8 mouse cellular contexts compared by ENCODE assay signal in the genomic region with DNA sequence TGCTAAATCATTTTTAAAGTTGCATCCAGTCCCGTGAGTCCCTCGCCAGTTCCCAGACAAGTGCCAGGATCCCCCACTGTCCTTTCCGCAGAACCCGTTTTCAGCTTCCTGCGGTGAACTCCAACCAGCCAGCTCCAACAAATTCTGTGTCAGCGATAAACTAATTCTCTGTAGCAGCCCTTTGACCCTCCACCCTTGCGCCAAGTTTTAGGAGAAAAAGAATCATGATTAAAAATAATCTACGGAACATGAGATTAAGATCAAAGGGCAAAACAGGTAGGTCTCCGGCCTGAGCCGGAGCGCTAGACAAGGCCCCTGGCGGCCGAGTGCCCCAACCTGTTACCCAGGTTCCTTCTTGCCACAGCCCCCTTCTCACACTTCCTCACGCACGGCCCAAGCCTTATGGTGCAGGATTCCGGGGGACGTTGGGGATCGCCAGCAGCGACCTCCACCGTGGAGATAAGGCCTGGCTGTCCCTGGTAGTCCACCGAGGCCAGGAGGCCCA. TPM values are rescaled to one million over a fixed set of nuclear protein-coding genes. Genes with fewer than 3 reads are reported as not detected.
A peak's percentile ranks its signal among the peaks of the same experiment; 100 is the strongest.
DNase-seq lines count a peak whose midpoint lies in the region; ATAC-seq and TF ChIP-seq lines count a peak whose summit lies in the region.

No protein-coding gene starts in this region.

- H3K36me3 ChIP-seq in heart, embryonic 12.5 days, result peaks cover 27% of the 10 kb centered on the region
- H3K36me3 ChIP-seq in MEL (ENCODE audit: control insufficient read depth in 1 of 2, insufficient read depth in 2 of 2, low read length in 2 of 2), result peaks cover 4 to 32% of the 10 kb centered on the region in 2 experiments; a peak in 3 of 4 replicates
- peaks cover 26% of the 10 kb centered on the region for H3K36me3 ChIP-seq in embryonic facial prominence, embryonic 14.5 days (ENCODE audit: control insufficient read depth, insufficient read depth, low read length)
- peaks cover 15% of the 10 kb centered on the region for H3K36me3 ChIP-seq in hindbrain, embryonic 15.5 days
- H3K36me3 ChIP-seq in liver, embryonic 16.5 days (ENCODE audit: control insufficient read depth, insufficient read depth), result peaks cover 22% of the 10 kb centered on the region
- peaks cover 9% of the 10 kb centered on the region; the same call in 1 of the 2 replicates for H3K36me3 ChIP-seq in stomach, embryonic 16.5 days (ENCODE audit: control insufficient read depth, insufficient read depth, low read length)

- no peak for TF ChIP-seq CTCF in MEL (IDR thresholded peaks at IDR 0.05 in 2 of 3, conservative IDR thresholded peaks at IDR 0.05 in 1 of 3; ENCODE audit: control insufficient read depth in 1 of 3, insufficient read depth in 1 of 3, low read depth in 2 of 3, low read length in 3 of 3, poor library complexity in 1 of 3, severe bottlenecking in 1 of 3)

- H3K27me3 ChIP-seq in heart, embryonic 12.5 days (replicated peaks), result no peaks in the 10 kb centered on the region
- no peaks in the 10 kb centered on the region for H3K27me3 ChIP-seq in MEL (ENCODE audit: control insufficient read depth in 1 of 2, insufficient read depth in 2 of 2, low read length in 2 of 2)
- H3K27me3 ChIP-seq in embryonic facial prominence, embryonic 14.5 days (replicated peaks; ENCODE audit: control insufficient read depth, insufficient read depth, low read length), result no peaks in the 10 kb centered on the region
- no peaks in the 10 kb centered on the region for H3K27me3 ChIP-seq in hindbrain, embryonic 15.5 days
- H3K27me3 ChIP-seq in liver, embryonic 16.5 days (ENCODE audit: control insufficient read depth, insufficient read depth, low read depth, low read length), result no peaks in the 10 kb centered on the region
- no peaks in the 10 kb centered on the region for H3K27me3 ChIP-seq in stomach, embryonic 16.5 days (ENCODE audit: control insufficient read depth, insufficient read depth, low read length)

- peaks cover 30% of the 10 kb centered on the region for H3K4me1 ChIP-seq in heart, embryonic 12.5 days (replicated peaks)
- H3K4me1 ChIP-seq in MEL (ENCODE audit: control insufficient read depth in 1 of 2, insufficient read depth in 2 of 2, low read length in 2 of 2), result peaks cover 0 to 14% of the 10 kb centered on the region in 2 experiments; a peak in 3 of 4 replicates
- H3K4me1 ChIP-seq in embryonic facial prominence, embryonic 14.5 days (ENCODE audit: control insufficient read depth, insufficient read depth, low read length), result peaks cover 9% of the 10 kb centered on the region
- peaks cover 28% of the 10 kb centered on the region for H3K4me1 ChIP-seq in hindbrain, embryonic 15.5 days (replicated peaks)
- H3K4me1 ChIP-seq in liver, embryonic 16.5 days (ENCODE audit: control insufficient read depth, low read depth, low read length), result peaks cover 29% of the 10 kb centered on the region
- peaks cover 24% of the 10 kb centered on the region for H3K4me1 ChIP-seq in stomach, embryonic 16.5 days (ENCODE audit: control insufficient read depth, insufficient read depth, low read length)

- TF ChIP-seq POLR2A in MEL (IDR thresholded peaks at IDR 0.05; ENCODE audit: control insufficient read depth in 1 of 2, insufficient read depth in 1 of 2, low read depth in 1 of 2, low read length in 2 of 2, poor library complexity in 1 of 2), result no peak

- no peak for TF ChIP-seq EP300 in MEL (IDR thresholded peaks at IDR 0.05; ENCODE audit: low read depth in 1 of 2, low read length in 2 of 2)

- WGBS in heart, embryonic 12.5 days, result under 1% methylated on average over 21 of the region's 21 CpGs
- WGBS in embryonic facial prominence, embryonic 14.5 days, result 2% methylated on average over 20 of the region's 21 CpGs
- WGBS in hindbrain, embryonic 15.5 days, result 0% methylated on average over 21 of the region's 21 CpGs
- 0% methylated on average over 21 of the region's 21 CpGs for WGBS in liver, embryonic 16.5 days (ENCODE audit: insufficient replicate concordance)
- under 1% methylated on average over 21 of the region's 21 CpGs for WGBS in stomach, embryonic 16.5 days

- peak overlapping the region; percentile 89 for H3K4me2 ChIP-seq in heart, embryonic 12.5 days
- peak overlapping the region; percentile 66 for H3K4me2 ChIP-seq in embryonic facial prominence, embryonic 14.5 days (ENCODE audit: low read depth, low read length)
- H3K4me2 ChIP-seq in hindbrain, embryonic 15.5 days, result peak overlapping the region; percentile 74
- H3K4me2 ChIP-seq in liver, embryonic 16.5 days (ENCODE audit: low read depth, low read length), result peak overlapping the region; percentile 83
- H3K4me2 ChIP-seq in stomach, embryonic 16.5 days (ENCODE audit: low read depth, low read length), result peak overlapping the region; percentile 67

- ATAC-seq in heart, embryonic 12.5 days (ENCODE audit: insufficient number of reproducible peaks, low FRiP score), result peak; percentile 73
- ATAC-seq in embryonic facial prominence, embryonic 14.5 days (ENCODE audit: low read depth), result peak; percentile 69
- ATAC-seq in hindbrain, embryonic 15.5 days (ENCODE audit: low FRiP score, low read depth), result peak; percentile 78
- ATAC-seq in liver, embryonic 16.5 days (ENCODE audit: low read depth), result peak; percentile 26
- peak; percentile 63 for ATAC-seq in stomach, embryonic 16.5 days (ENCODE audit: insufficient read depth, low FRiP score)
- no peak for ATAC-seq in megakaryocyte-erythroid progenitor cell, adult 5-6 weeks (replicated peaks; ENCODE audit: low FRiP score, low TSS enrichment, poor library complexity, severe bottlenecking)

- H3K9ac ChIP-seq in heart, embryonic 12.5 days, result peak overlapping the region; percentile 92
- peak overlapping the region; percentile 94 for H3K9ac ChIP-seq in MEL (ENCODE audit: control insufficient read depth, low read depth, low read length, poor library complexity, severe bottlenecking)
- H3K9ac ChIP-seq in embryonic facial prominence, embryonic 14.5 days (ENCODE audit: low read depth, low read length), result peak overlapping the region; percentile 75
- H3K9ac ChIP-seq in hindbrain, embryonic 15.5 days, result peak overlapping the region; percentile 78
- H3K9ac ChIP-seq in liver, embryonic 16.5 days (ENCODE audit: low read depth, low read length), result peak overlapping the region; percentile 93
- peak overlapping the region; percentile 94 for H3K9ac ChIP-seq in stomach, embryonic 16.5 days (ENCODE audit: low read length)

- H3K9me3 ChIP-seq in heart, embryonic 12.5 days (replicated peaks), result no peaks in the 10 kb centered on the region
- H3K9me3 ChIP-seq in MEL (replicated peaks; ENCODE audit: insufficient read depth, low read length), result no peaks in the 10 kb centered on the region
- no peaks in the 10 kb centered on the region for H3K9me3 ChIP-seq in embryonic facial prominence, embryonic 14.5 days (ENCODE audit: control insufficient read depth, low read length)
- no peaks in the 10 kb centered on the region for H3K9me3 ChIP-seq in hindbrain, embryonic 15.5 days
- no peaks in the 10 kb centered on the region for H3K9me3 ChIP-seq in liver, embryonic 16.5 days (replicated peaks; ENCODE audit: control insufficient read depth, low read length)
- H3K9me3 ChIP-seq in stomach, embryonic 16.5 days (replicated peaks; ENCODE audit: control insufficient read depth, low read length), result no peaks in the 10 kb centered on the region

- peak overlapping the region; percentile 91 for H3K27ac ChIP-seq in heart, embryonic 12.5 days (ENCODE audit: poor library complexity, severe bottlenecking)
- peak overlapping the region; percentile 93 for H3K27ac ChIP-seq in MEL (ENCODE audit: control insufficient read depth, low read depth, low read length)
- H3K27ac ChIP-seq in embryonic facial prominence, embryonic 14.5 days (replicated peaks; ENCODE audit: low read depth, low read length), result peak overlapping the region; percentile 77
- peak overlapping the region; percentile 88 for H3K27ac ChIP-seq in hindbrain, embryonic 15.5 days (replicated peaks)
- peak overlapping the region; percentile 96 for H3K27ac ChIP-seq in liver, embryonic 16.5 days (ENCODE audit: low read length)
- peak overlapping the region; percentile 94 for H3K27ac ChIP-seq in stomach, embryonic 16.5 days (ENCODE audit: low read length)

- H3K4me3 ChIP-seq in heart, embryonic 12.5 days, result peak overlapping the region; percentile 96
- peak overlapping the region; percentile 88 to 91 for H3K4me3 ChIP-seq in MEL (ENCODE audit: control insufficient read depth in 1 of 2, insufficient read depth in 1 of 2, low read depth in 2 of 2, low read length in 2 of 2)
- peak overlapping the region; percentile 64 for H3K4me3 ChIP-seq in embryonic facial prominence, embryonic 14.5 days (ENCODE audit: low read depth, low read length)
- peak overlapping the region; percentile 84 for H3K4me3 ChIP-seq in hindbrain, embryonic 15.5 days
- peak overlapping the region; percentile 92 for H3K4me3 ChIP-seq in liver, embryonic 16.5 days (ENCODE audit: low read depth, low read length)
- H3K4me3 ChIP-seq in stomach, embryonic 16.5 days (replicated peaks; ENCODE audit: low read length), result peak overlapping the region; percentile 85

- H3K79me2 ChIP-seq in MEL (ENCODE audit: control insufficient read depth, insufficient read depth, low read length, poor library complexity), result peaks cover 27% of the 10 kb centered on the region

- no peak for TF ChIP-seq RAD21 in MEL (IDR thresholded peaks at IDR 0.05; ENCODE audit: low read depth, low read length)

- no peak for DNase-seq in heart, adult 8-10 months (ENCODE audit: low spot score)
- peak; percentile 66 for DNase-seq in MEL (ENCODE audit: low read depth, low spot score)
- DNase-seq in embryonic facial prominence, embryonic 14.5 days (ENCODE audit: low spot score), result peak; percentile 22

RNA-seq across cellular contexts. Expression of a gene that starts 0.5 kb away (rescaled TPM):
- 369 and 385 TPM in 2 replicates for polyA plus RNA-seq in heart, embryonic 12.5 days (2016; fragmentation: Nextera tagmentation; extraction: Ambion mirVana)
- 10 to 100 TPM; 23.2 to 25.6 (median 23.4) TPM for total RNA-seq in heart, adult 8-10 months (2022)
- total RNA-seq in MEL (2012; rRNA removed), result 199 and 201 TPM in 2 replicates
- polyA plus RNA-seq in MEL (2012; ENCODE audit: insufficient read depth in 1 of 2, insufficient read length in 2 of 2, low read depth in 1 of 2, low replicate concordance in 2 of 2, missing spikeins in 1 of 2), result 100 to 1,000 TPM in 1 of 2 experiments, 10 to 100 TPM in 1; 89.7 to 188 TPM
- 267 and 304 TPM in 2 replicates for polyA plus RNA-seq in embryonic facial prominence, embryonic 14.5 days (2014; fragmentation: Nextera tagmentation; extraction: Ambion mirVana)
- 486 and 548 TPM in 2 replicates for polyA plus RNA-seq in hindbrain, embryonic 15.5 days (2015; fragmentation: Nextera tagmentation; extraction: Ambion mirVana)
- polyA plus RNA-seq in liver, embryonic 16.5 days (2015; fragmentation: Nextera tagmentation; extraction: Ambion mirVana), result 283 and 300 TPM in 2 replicates
- polyA plus RNA-seq in stomach, embryonic 16.5 days (2015; fragmentation: Nextera tagmentation; extraction: Ambion mirVana), result 340 and 363 TPM in 2 replicates
- 64.8 and 88.3 TPM in 2 replicates for total RNA-seq in megakaryocyte-erythroid progenitor cell, adult 5-6 weeks (2014; fragmentation: Nextera tagmentation)
- total RNA-seq in megakaryocyte-erythroid progenitor cell, adult 5-6 weeks (2017), result 72.8 and 122 TPM in 2 replicates

RNA-seq across cellular contexts. Expression of a gene that starts 13.0 kb away (rescaled TPM):
- 403 and 415 TPM in 2 replicates for polyA plus RNA-seq in heart, embryonic 12.5 days (2016; fragmentation: Nextera tagmentation; extraction: Ambion mirVana)
- total RNA-seq in heart, adult 8-10 months (2022), result 100 to 1,000 TPM; 436 to 548 (median 491) TPM
- 2,275 and 2,420 TPM in 2 replicates for total RNA-seq in MEL (2012; rRNA removed)
- polyA plus RNA-seq in MEL (2012; ENCODE audit: insufficient read depth in 1 of 2, insufficient read length in 2 of 2, low read depth in 1 of 2, low replicate concordance in 2 of 2, missing spikeins in 1 of 2), result 100 to 1,000 TPM in 1 of 2 experiments, not detected in 1; 589 TPM
- polyA plus RNA-seq in embryonic facial prominence, embryonic 14.5 days (2014; fragmentation: Nextera tagmentation; extraction: Ambion mirVana), result 887 and 1,013 TPM in 2 replicates
- polyA plus RNA-seq in hindbrain, embryonic 15.5 days (2015; fragmentation: Nextera tagmentation; extraction: Ambion mirVana), result 372 and 428 TPM in 2 replicates
- 351 and 403 TPM in 2 replicates for polyA plus RNA-seq in liver, embryonic 16.5 days (2015; fragmentation: Nextera tagmentation; extraction: Ambion mirVana)
- 598 and 707 TPM in 2 replicates for polyA plus RNA-seq in stomach, embryonic 16.5 days (2015; fragmentation: Nextera tagmentation; extraction: Ambion mirVana)
- 3,409 and 3,689 TPM in 2 replicates for total RNA-seq in megakaryocyte-erythroid progenitor cell, adult 5-6 weeks (2014; fragmentation: Nextera tagmentation)
- total RNA-seq in megakaryocyte-erythroid progenitor cell, adult 5-6 weeks (2017), result 865 and 930 TPM in 2 replicates
